Mouse (Mus musculus) liver, adult 10 weeks (tissue): Measurements from ENCODE around the gene Prss1. TPM values are rescaled to one million over a fixed set of nuclear protein-coding genes. Genes with fewer than 3 reads are reported as not detected.

ENCODE experiments used
- polyA plus RNA-seq: library from polyadenylated mRNA; stranded (reverse); fragments of 350-450 nt; fragmentation: Illumina TruSeq; extraction: RNeasy Lipid Tissue Mini Kit (QIAGEN cat#74804); gene quantifications from one replicate; pipeline ENCODE4 v1.2.3, GENCODE M21; 2014; ENCODE audit warnings: low read depth, low replicate concordance

Prss1 gene
- not detected for polyA plus RNA-seq

DNA sequence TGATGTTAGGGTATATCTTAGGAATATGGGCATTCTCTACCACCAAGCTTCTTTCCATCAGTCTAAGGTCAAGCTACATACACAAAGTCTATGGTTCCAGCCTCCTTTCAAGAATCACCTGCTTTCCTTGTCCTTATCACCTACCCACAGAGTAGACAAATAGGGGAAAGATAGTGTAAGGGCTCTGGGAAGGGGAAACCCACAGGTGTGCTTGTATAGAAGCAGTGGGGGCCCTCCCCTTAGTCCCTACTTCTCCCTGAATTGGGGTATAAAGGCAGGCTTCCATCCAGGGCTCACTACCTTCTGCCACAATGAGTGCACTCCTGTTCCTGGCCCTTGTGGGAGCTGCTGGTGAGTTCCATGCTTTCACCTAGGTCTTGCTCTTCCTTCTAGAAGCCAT, at the start of gene Prss1:
Prss1 (plus strand) TSS at position 301 of the 400 bp plus-strand sequence.

GRCm38 (mm10) chr6:41446045-41446444, 12.7 kb upstream of the Prss1 start, which contains the start of gene Gm10334:
TSS of gene Gm10334 (minus strand) at chr6:41446145.

Other genes with a start within 250 kb of the Prss1 start
- gene Try4, start 156.7 kb upstream of the Prss1 start, polyA plus RNA-seq = not detected
- gene Try5, start 142.1 kb upstream of the Prss1 start, polyA plus RNA-seq = not detected
- not detected for gene Try10, start 104.8 kb upstream of the Prss1 start, polyA plus RNA-seq
- gene Prss3, start 81.3 kb upstream of the Prss1 start, polyA plus RNA-seq = not detected
- gene Gm5771, start 66.6 kb upstream of the Prss1 start, polyA plus RNA-seq = not detected
- gene Gm10334, start 12.8 kb upstream of the Prss1 start, polyA plus RNA-seq = not detected
- gene Prss2, start 62.9 kb downstream of the Prss1 start, polyA plus RNA-seq = not detected
- not detected for gene Ephb6, start 146.6 kb downstream of the Prss1 start, polyA plus RNA-seq
- gene Trpv6, start 177.5 kb downstream of the Prss1 start, polyA plus RNA-seq = not detected
- gene Trpv5, start 221.8 kb downstream of the Prss1 start, polyA plus RNA-seq = not detected
- gene Llcfc1, start 225.5 kb downstream of the Prss1 start, polyA plus RNA-seq = not detected
- not detected for gene Kel, start 245.4 kb downstream of the Prss1 start, polyA plus RNA-seq